Mouse (Mus musculus) myocyte (in vitro differentiated cells): ENCODE measurements around the gene Spdye4a. TPM values are rescaled to one million over a fixed set of nuclear protein-coding genes. Genes with fewer than 3 reads are reported as not detected.

Source experiments
- H3K27me3 ChIP-seq: one replicate; pipeline ENCODE4 v1.6.1; 2011; ENCODE audit not compliant: control insufficient read depth, insufficient read depth, insufficient read length
- H3K36me3 ChIP-seq: one replicate; pipeline ENCODE4 v1.6.1; 2011; ENCODE audit not compliant: control insufficient read depth, insufficient read depth
- H3K4me2 ChIP-seq: one replicate; pipeline ENCODE4 v1.6.1; 2011; ENCODE audit warnings: low read depth, control low read depth
- H3K4me3 ChIP-seq: one replicate; pipeline ENCODE4 v1.5.1; 2011; ENCODE audit warnings: mild to moderate bottlenecking, control low read depth, moderate library complexity
- H3K79me2 ChIP-seq: one replicate; pipeline ENCODE4 v1.6.1; 2011; ENCODE audit not compliant: control insufficient read depth, insufficient read depth
- H3ac ChIP-seq: one replicate; pipeline ENCODE4 v1.6.1; 2011; ENCODE audit not compliant: control insufficient read depth, insufficient read length
- CEBPB ChIP-seq: IDR thresholded peaks from 2 replicates; pipeline ENCODE4 v1.6.1; 2011; ENCODE audit warnings: mild to moderate bottlenecking, moderate library complexity; ENCODE audit not compliant: poor library complexity, insufficient read depth, severe bottlenecking
- E2F4 ChIP-seq: IDR thresholded peaks from one replicate; pipeline ENCODE4 v1.6.1; 2011; ENCODE audit warnings: mild to moderate bottlenecking, control low read depth, moderate library complexity; ENCODE audit not compliant: insufficient read depth
- MAX ChIP-seq: IDR thresholded peaks from one replicate; pipeline ENCODE4 v1.6.1; 2011; ENCODE audit warnings: low read depth, mild to moderate bottlenecking, control low read depth
- MYOD1 ChIP-seq, 3 experiments: IDR thresholded peaks; one replicate each; pipeline ENCODE4 v1.6.1; 2011; ENCODE audit warnings: control low read depth in 2 of 3, low read depth in 2 of 3, mild to moderate bottlenecking in 2 of 3, moderate library complexity in 1 of 3; ENCODE audit not compliant: insufficient read length in 2 of 3, control insufficient read depth in 1 of 3
- MYOG ChIP-seq, 3 experiments: IDR thresholded peaks; one replicate each; pipeline ENCODE4 v1.6.1; 2011; ENCODE audit warnings: control low read depth in 2 of 3, low read depth in 2 of 3, mild to moderate bottlenecking in 2 of 3; ENCODE audit not compliant: insufficient read length in 2 of 3, control insufficient read depth in 1 of 3, insufficient read depth in 1 of 3
- POLR2A ChIP-seq: IDR thresholded peaks from one replicate; pipeline ENCODE4 v1.6.1; 2011; ENCODE audit warnings: low read depth, mild to moderate bottlenecking, control low read depth, moderate library complexity; ENCODE audit not compliant: insufficient read length
- POLR2AphosphoS2 ChIP-seq: IDR thresholded peaks from one replicate; pipeline ENCODE4 v1.6.1; 2011; ENCODE audit warnings: low read depth, control low read depth; ENCODE audit not compliant: insufficient read length
- REST ChIP-seq: IDR thresholded peaks from one replicate; pipeline ENCODE4 v1.6.1; 2011; ENCODE audit warnings: mild to moderate bottlenecking, control low read depth, moderate library complexity; ENCODE audit not compliant: insufficient read depth, insufficient read length
- SRF ChIP-seq: IDR thresholded peaks from one replicate; pipeline ENCODE4 v1.6.1; 2011; ENCODE audit warnings: low read depth; ENCODE audit not compliant: control insufficient read depth, insufficient read length
- TCF12 ChIP-seq: IDR thresholded peaks from one replicate; pipeline ENCODE4 v1.6.1; 2011; ENCODE audit warnings: mild to moderate bottlenecking, control low read depth; ENCODE audit not compliant: poor library complexity, insufficient read depth, severe bottlenecking
- TCF3 ChIP-seq: IDR thresholded peaks from one replicate; pipeline ENCODE4 v1.6.1; 2011; ENCODE audit warnings: low read depth, control low read depth; ENCODE audit not compliant: insufficient read length
- USF1 ChIP-seq: IDR thresholded peaks from one replicate; pipeline ENCODE4 v1.6.1; 2011; ENCODE audit warnings: low read depth, mild to moderate bottlenecking, control low read depth, moderate library complexity
- polyA plus RNA-seq: library from polyadenylated mRNA; unstranded; fragments of >200 nt; fragmentation: generic; extraction: Trizol; gene quantifications from one replicate; pipeline ENCODE4 v1.2.1, GENCODE M21; 2012; ENCODE audit warnings: missing spikeins

Gene Spdye4a
- polyA plus RNA-seq, 1 experiment: not detected

DNA sequence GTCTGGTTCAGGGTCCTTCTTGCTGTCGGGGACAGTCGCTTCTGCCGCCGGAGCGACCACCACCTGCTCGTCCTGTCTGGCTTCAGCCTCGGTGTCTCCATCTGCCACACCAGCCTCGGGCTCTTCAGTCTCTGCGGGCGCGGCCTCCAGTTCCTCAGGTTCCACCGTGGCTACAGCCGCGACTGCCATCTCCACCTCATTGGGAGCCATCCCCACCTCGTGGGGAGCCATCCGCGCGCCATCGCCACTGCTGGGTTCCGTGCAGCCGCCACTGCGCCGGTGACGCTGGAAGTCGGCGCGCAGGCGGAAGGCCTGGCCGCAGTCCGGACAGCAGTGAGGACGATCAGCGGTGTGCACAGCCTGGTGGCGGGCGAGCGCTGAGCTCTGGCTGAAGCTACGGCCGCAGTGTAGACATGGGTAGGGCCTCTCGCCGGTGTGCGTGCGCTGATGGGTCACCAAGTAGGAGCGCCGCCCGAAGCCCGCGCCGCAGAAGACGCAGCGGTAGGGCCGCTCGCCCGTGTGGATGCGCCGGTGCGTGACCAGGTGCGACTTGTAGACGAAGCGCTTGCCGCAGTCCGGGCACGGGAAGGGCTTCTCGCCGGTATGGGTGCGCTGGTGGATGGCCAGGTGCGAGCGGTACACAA, 27.9 kb upstream of the Spdye4a start:
- peak in 1 of 3 experiments; percentile 12 for TF ChIP-seq MYOG (IDR thresholded peaks at IDR 0.05; ENCODE audit: control insufficient read depth in 1 of 3, insufficient read depth in 1 of 3, insufficient read length in 2 of 3, low read depth in 2 of 3)
- TF ChIP-seq POLR2AphosphoS2: peak; percentile 11
- no peak for TF ChIP-seq E2F4
- Histone ChIP-seq H3ac (no peak overlapping the region), H3K4me3 (no peak overlapping the region), H3K27me3 (no peaks in the 10 kb centered on the region), H3K36me3 (peaks cover 11% of the 10 kb centered on the region), H3K4me2 (no peak overlapping the region), H3K79me2 (no peaks in the 10 kb centered on the region)

DNA sequence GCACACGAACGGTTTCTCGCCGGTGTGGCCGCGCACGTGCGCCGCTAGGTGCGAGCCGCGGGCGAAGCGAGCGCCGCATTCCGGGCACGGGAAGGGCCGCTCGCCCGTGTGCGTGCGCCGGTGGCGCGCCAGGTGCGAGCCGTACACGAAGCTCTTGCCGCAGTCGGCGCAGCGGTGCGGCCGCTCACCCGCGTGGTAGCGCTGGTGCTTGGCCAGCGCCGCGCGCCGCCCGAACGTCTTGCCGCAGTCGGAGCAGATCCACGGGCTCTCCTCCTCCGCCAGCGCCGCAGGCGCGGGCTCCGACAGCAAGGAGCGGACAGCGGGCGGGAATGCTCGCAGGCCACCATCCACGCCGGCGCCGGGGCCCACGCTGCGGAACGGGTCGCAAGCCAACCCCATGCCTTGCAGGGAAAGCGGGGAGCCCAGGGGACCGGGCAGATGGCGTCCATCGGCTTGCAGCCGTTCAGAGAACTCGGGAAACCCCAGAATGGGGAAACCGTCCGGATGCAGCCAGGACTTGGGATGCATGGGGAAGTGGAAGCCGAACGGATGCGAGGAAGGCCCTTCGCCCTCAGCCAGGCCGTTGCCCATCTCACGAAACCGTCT, 27.3 kb upstream of the Spdye4a start:
- Histone ChIP-seq H3ac (no peak overlapping the region), H3K4me3 (no peak overlapping the region), H3K79me2 (no peaks in the 10 kb centered on the region), H3K36me3 (peaks cover 11% of the 10 kb centered on the region), H3K4me2 (no peak overlapping the region), H3K27me3 (no peaks in the 10 kb centered on the region)
- TF ChIP-seq MYOD1 (IDR thresholded peaks at IDR 0.05; ENCODE audit: control insufficient read depth in 1 of 3, insufficient read length in 2 of 3, low read depth in 2 of 3) (peak in 1 of 3 experiments; percentile 9), MAX (no peak), E2F4 (no peak), TCF3 (no peak), SRF (no peak), MYOG (IDR thresholded peaks at IDR 0.05; ENCODE audit: control insufficient read depth in 1 of 3, insufficient read depth in 1 of 3, insufficient read length in 2 of 3, low read depth in 2 of 3) (no peak), CEBPB (no peak), POLR2A (no peak)

DNA sequence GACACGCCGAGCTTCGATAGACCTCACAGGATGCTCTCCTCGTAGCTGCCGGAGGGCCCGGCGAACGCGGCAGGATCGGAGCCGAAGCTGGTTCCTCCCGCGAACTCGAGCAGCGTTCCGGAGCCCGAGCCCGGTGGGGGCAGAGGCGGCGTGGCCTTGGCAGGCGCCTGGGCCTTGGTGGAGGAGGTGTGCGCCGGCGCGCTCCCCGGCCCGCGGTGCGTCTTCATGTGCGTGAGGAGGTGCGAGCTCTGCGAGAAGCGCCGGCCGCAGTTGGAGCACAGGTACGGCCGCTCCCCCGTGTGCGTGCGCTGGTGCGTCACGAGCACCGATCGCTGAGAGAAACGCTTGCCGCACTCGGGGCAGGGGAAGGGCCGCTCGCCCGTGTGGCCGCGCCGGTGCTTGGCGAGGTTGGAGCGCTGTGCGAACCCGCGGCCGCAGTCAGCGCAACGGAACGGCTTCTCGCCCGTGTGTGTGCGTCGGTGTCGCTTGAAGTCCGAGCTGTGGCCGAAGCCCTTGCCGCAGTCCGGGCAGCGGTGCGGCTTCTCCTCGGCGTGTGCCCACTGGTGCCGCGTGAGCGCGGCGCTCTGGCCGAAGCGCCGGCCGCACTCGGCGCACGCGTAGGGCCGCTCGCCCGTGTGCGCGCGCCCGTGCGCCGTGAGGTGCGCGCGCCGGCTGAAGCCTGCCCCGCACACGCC, 26.6 kb upstream of the Spdye4a start:
- Histone ChIP-seq H3K27me3 (no peaks in the 10 kb centered on the region), H3K4me2 (no peak overlapping the region), H3ac (no peak overlapping the region), H3K79me2 (no peaks in the 10 kb centered on the region), H3K4me3 (no peak overlapping the region), H3K36me3 (peaks cover 11% of the 10 kb centered on the region)
- TF ChIP-seq E2F4 (no peak), USF1 (no peak), MYOD1 (IDR thresholded peaks at IDR 0.05; ENCODE audit: control insufficient read depth in 1 of 3, insufficient read length in 2 of 3, low read depth in 2 of 3) (no peak), POLR2A (no peak), TCF12 (no peak), TCF3 (no peak), CEBPB (no peak), REST (no peak), MYOG (IDR thresholded peaks at IDR 0.05; ENCODE audit: control insufficient read depth in 1 of 3, insufficient read depth in 1 of 3, insufficient read length in 2 of 3, low read depth in 2 of 3) (no peak), SRF (no peak), MAX (no peak), POLR2AphosphoS2 (no peak)

DNA sequence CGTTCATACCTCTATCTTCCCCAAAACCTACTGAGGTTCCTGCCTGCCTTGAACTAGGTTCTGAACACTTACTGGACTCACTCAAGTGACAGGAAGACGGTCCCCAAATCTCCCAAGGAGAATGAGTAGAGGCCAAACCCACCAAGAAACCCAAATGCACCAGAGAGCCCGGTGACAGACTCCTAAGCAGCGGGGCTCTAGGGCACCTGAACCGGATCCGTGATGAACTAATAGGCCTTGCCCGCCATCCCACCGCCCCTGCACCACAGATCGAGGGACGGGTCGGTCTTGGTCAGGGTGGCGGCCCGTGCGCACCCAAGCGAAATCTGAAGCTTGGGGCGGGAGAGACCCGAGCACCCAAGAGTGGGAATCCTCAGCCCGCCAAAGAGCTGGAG, 26.1 kb upstream of the Spdye4a start:
- no peak overlapping the region for H3ac ChIP-seq
- no peak for TF ChIP-seq POLR2AphosphoS2
- TF ChIP-seq REST: no peak
- TF ChIP-seq CEBPB: no peak
- TF ChIP-seq MYOD1 (IDR thresholded peaks at IDR 0.05; ENCODE audit: control insufficient read depth in 1 of 3, insufficient read length in 2 of 3, low read depth in 2 of 3): no peak
- TF ChIP-seq MYOG (IDR thresholded peaks at IDR 0.05; ENCODE audit: control insufficient read depth in 1 of 3, insufficient read depth in 1 of 3, insufficient read length in 2 of 3, low read depth in 2 of 3): no peak
- no peak for TF ChIP-seq TCF12
- TF ChIP-seq MAX: no peak
- TF ChIP-seq USF1: no peak
- no peak for TF ChIP-seq TCF3
- no peak for TF ChIP-seq POLR2A
- TF ChIP-seq E2F4: no peak
- no peaks in the 10 kb centered on the region for H3K27me3 ChIP-seq
- peaks cover 11% of the 10 kb centered on the region for H3K36me3 ChIP-seq
- H3K4me3 ChIP-seq: no peak overlapping the region
- no peak overlapping the region for H3K4me2 ChIP-seq
- H3K79me2 ChIP-seq: no peaks in the 10 kb centered on the region

DNA sequence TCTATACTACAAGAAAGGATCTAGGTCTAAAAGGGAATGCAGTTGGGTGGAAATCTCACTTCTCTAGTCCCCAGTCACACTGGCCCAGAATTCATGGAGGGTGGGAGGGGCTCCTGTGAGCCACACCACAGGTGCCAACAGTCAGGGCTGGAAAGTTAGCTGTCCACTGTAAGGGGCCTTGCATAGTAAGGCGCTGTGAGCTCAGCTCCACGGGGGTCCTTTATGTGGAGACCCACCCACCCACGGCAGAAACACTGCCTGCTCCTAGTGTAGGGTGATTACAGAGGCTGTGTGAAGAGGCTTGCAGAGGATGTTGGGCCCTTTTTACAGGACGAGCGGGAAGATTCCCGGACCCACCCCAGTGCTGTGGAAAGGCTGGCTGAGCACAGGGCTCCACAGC, 25.3 kb upstream of the Spdye4a start:
- no peaks in the 10 kb centered on the region for H3K27me3 ChIP-seq
- no peak for TF ChIP-seq E2F4
- TF ChIP-seq TCF3: no peak
- no peak for TF ChIP-seq POLR2A
- TF ChIP-seq MAX: no peak
- no peak for TF ChIP-seq CEBPB
- TF ChIP-seq MYOG (IDR thresholded peaks at IDR 0.05; ENCODE audit: control insufficient read depth in 1 of 3, insufficient read depth in 1 of 3, insufficient read length in 2 of 3, low read depth in 2 of 3): no peak
- no peak overlapping the region for H3K4me2 ChIP-seq
- H3ac ChIP-seq: no peak overlapping the region
- no peaks in the 10 kb centered on the region for H3K79me2 ChIP-seq
- H3K4me3 ChIP-seq: no peak overlapping the region
- H3K36me3 ChIP-seq: peaks cover 12% of the 10 kb centered on the region
